Mouse (Mus musculus) forebrain, embryonic 10.5 days (tissue): ENCODE measurements around the gene Bach2. TPM values are rescaled to one million over a fixed set of nuclear protein-coding genes. Genes with fewer than 3 reads are reported as not detected.
A peak's percentile ranks its signal among the peaks of the same experiment; 100 is the strongest.

Experiments
- DNase-seq: peaks from one replicate; pipeline ENCODE4 v3.0.0-alpha.2; 2017; ENCODE audit warnings: low spot score; ENCODE audit errors: extremely low spot score
- H3K27ac ChIP-seq: fragments of 300-500 bp; sonication (generic); 2 replicates; pipeline ENCODE4 v1.5.1; 2016; ENCODE audit warnings: mild to moderate bottlenecking
- H3K27me3 ChIP-seq: fragments of 300-500 bp; sonication (generic); 2 replicates; pipeline ENCODE4 v1.6.1; 2016; ENCODE audit warnings: mild to moderate bottlenecking; ENCODE audit not compliant: poor library complexity, severe bottlenecking
- H3K36me3 ChIP-seq: fragments of 300-500 bp; sonication (generic); replicated peaks from 2 replicates; pipeline ENCODE4 v1.6.1; 2016; ENCODE audit warnings: mild to moderate bottlenecking, moderate library complexity
- H3K4me1 ChIP-seq: fragments of 300-500 bp; sonication (generic); 2 replicates; pipeline ENCODE4 v1.6.1; 2016
- H3K4me3 ChIP-seq: fragments of 300-500 bp; sonication (generic); 2 replicates; pipeline ENCODE4 v1.5.1; 2016; ENCODE audit warnings: mild to moderate bottlenecking, moderate library complexity
- H3K9me3 ChIP-seq: fragments of 300-500 bp; sonication (generic); 2 replicates; pipeline ENCODE4 v1.6.1; 2016; ENCODE audit warnings: mild to moderate bottlenecking, moderate library complexity
- WGBS: fragments of 180-500 bp; shearing (Covaris S2); methylation state at CpG from one replicate; pipeline ENCODE4 v1.1.7; 2016; 5-methylcytosine and 5-hydroxymethylcytosine counted together
- polyA plus RNA-seq: library from polyadenylated mRNA; unstranded; fragments of >200 nt; fragmentation: Nextera tagmentation; extraction: Ambion mirVana; gene quantifications from 2 replicates; pipeline ENCODE4 v1.2.1, GENCODE M21; 2016

Gene Bach2
- polyA plus RNA-seq, 1 experiment from 2014 or later = 7.1 TPM

- H3K27me3 ChIP-seq = no peaks in the 10 kb centered on the region
- no peaks in the 10 kb centered on the region for H3K36me3 ChIP-seq
- 88% methylated on average over 9 of the region's 9 CpGs for WGBS
- H3K9me3 ChIP-seq = no peaks in the 10 kb centered on the region
- H3K4me3 ChIP-seq = no peak overlapping the region
- no peak for DNase-seq
- H3K27ac ChIP-seq = no peak overlapping the region
- H3K4me1 ChIP-seq = peaks cover 13% of the 10 kb centered on the region
Observed at GRCm38 (mm10) chr4:32210424-32211184, 28.0 kb upstream of the Bach2 start.

GRCm38 (mm10) chr4:32212593-32212992, 26.0 kb upstream of the Bach2 start:
- no peak for DNase-seq
- Histone ChIP-seq H3K27ac (no peak overlapping the region), H3K9me3 (no peaks in the 10 kb centered on the region), H3K36me3 (no peaks in the 10 kb centered on the region), H3K4me3 (no peak overlapping the region), H3K4me1 (peaks cover 17% of the 10 kb centered on the region), H3K27me3 (no peaks in the 10 kb centered on the region)

- H3K27ac ChIP-seq = no peak overlapping the region
- H3K4me1 ChIP-seq = peaks cover 35% of the 10 kb centered on the region
- H3K36me3 ChIP-seq = no peaks in the 10 kb centered on the region
- no peak overlapping the region for H3K4me3 ChIP-seq
- no peaks in the 10 kb centered on the region for H3K9me3 ChIP-seq
- peaks cover 3% of the 10 kb centered on the region for H3K27me3 ChIP-seq
- DNase-seq = no peak
- WGBS = 87% methylated on average over 4 of the region's 4 CpGs
Observed at GRCm38 (mm10) chr4:32216466-32216865, 22.1 kb upstream of the Bach2 start.

- no peaks in the 10 kb centered on the region for H3K9me3 ChIP-seq
- no peak overlapping the region for H3K27ac ChIP-seq
- WGBS = 90% methylated on average over 3 of the region's 3 CpGs
- peaks cover 37% of the 10 kb centered on the region for H3K4me1 ChIP-seq
- no peak overlapping the region for H3K4me3 ChIP-seq
- peaks cover 9% of the 10 kb centered on the region for H3K27me3 ChIP-seq
- DNase-seq = no peak
- no peaks in the 10 kb centered on the region for H3K36me3 ChIP-seq
Observed at GRCm38 (mm10) chr4:32217016-32217415, 21.6 kb upstream of the Bach2 start.

GRCm38 (mm10) chr4:32217593-32217992, 21.0 kb upstream of the Bach2 start:
- peaks cover 14% of the 10 kb centered on the region for H3K27me3 ChIP-seq
- no peaks in the 10 kb centered on the region for H3K36me3 ChIP-seq
- 95% methylated on average over 12 of the region's 12 CpGs for WGBS
- no peak overlapping the region for H3K27ac ChIP-seq
- peaks cover 37% of the 10 kb centered on the region for H3K4me1 ChIP-seq
- H3K4me3 ChIP-seq = no peak overlapping the region
- no peak for DNase-seq
- no peaks in the 10 kb centered on the region for H3K9me3 ChIP-seq

GRCm38 (mm10) chr4:32218371-32218770, 20.2 kb upstream of the Bach2 start:
- no peak overlapping the region for H3K4me3 ChIP-seq
- no peak overlapping the region for H3K27ac ChIP-seq
- no peak for DNase-seq
- WGBS = 84% methylated on average over 4 of the region's 4 CpGs
- H3K27me3 ChIP-seq = peaks cover 19% of the 10 kb centered on the region
- H3K9me3 ChIP-seq = no peaks in the 10 kb centered on the region
- peaks cover 37% of the 10 kb centered on the region for H3K4me1 ChIP-seq
- H3K36me3 ChIP-seq = no peaks in the 10 kb centered on the region

GRCm38 (mm10) chr4:32219428-32220128, 19.0 kb upstream of the Bach2 start:
- peaks cover 19% of the 10 kb centered on the region for H3K27me3 ChIP-seq
- no peak for DNase-seq
- H3K4me3 ChIP-seq = no peak overlapping the region
- peaks cover 40% of the 10 kb centered on the region for H3K4me1 ChIP-seq
- no peak overlapping the region for H3K27ac ChIP-seq
- no peaks in the 10 kb centered on the region for H3K9me3 ChIP-seq
- no peaks in the 10 kb centered on the region for H3K36me3 ChIP-seq
- WGBS = 56% methylated on average over 10 of the region's 10 CpGs

GRCm38 (mm10) chr4:32220129-32220491, 18.5 kb upstream of the Bach2 start:
- no peaks in the 10 kb centered on the region for H3K9me3 ChIP-seq
- no peaks in the 10 kb centered on the region for H3K36me3 ChIP-seq
- H3K4me1 ChIP-seq = peaks cover 39% of the 10 kb centered on the region
- H3K27me3 ChIP-seq = peaks cover 19% of the 10 kb centered on the region
- 78% methylated on average over 4 of the region's 4 CpGs for WGBS
- H3K4me3 ChIP-seq = no peak overlapping the region
- DNase-seq = no peak
- 0 out of 2 replicates have a peak overlapping the region, but pooled peaks have one; percentile 35 for H3K27ac ChIP-seq

- no peaks in the 10 kb centered on the region for H3K36me3 ChIP-seq
- H3K27ac ChIP-seq = no peak overlapping the region
- H3K4me1 ChIP-seq = peaks cover 33% of the 10 kb centered on the region
- peaks cover 19% of the 10 kb centered on the region for H3K27me3 ChIP-seq
- no peak for DNase-seq
- H3K9me3 ChIP-seq = no peaks in the 10 kb centered on the region
- 84% methylated on average over 6 of the region's 6 CpGs for WGBS
- no peak overlapping the region for H3K4me3 ChIP-seq
Observed at GRCm38 (mm10) chr4:32220961-32221360, 17.6 kb upstream of the Bach2 start.

- peaks cover 19% of the 10 kb centered on the region for H3K27me3 ChIP-seq
- H3K9me3 ChIP-seq = no peaks in the 10 kb centered on the region
- H3K4me1 ChIP-seq = peaks cover 35% of the 10 kb centered on the region
- H3K4me3 ChIP-seq = no peak overlapping the region
- DNase-seq = no peak
- no peak overlapping the region for H3K27ac ChIP-seq
- H3K36me3 ChIP-seq = no peaks in the 10 kb centered on the region
Observed at GRCm38 (mm10) chr4:32223563-32223962, 15.0 kb upstream of the Bach2 start.

GRCm38 (mm10) chr4:32225191-32225590, 13.4 kb upstream of the Bach2 start:
- Histone ChIP-seq H3K27ac (no peak overlapping the region), H3K36me3 (no peaks in the 10 kb centered on the region), H3K27me3 (peaks cover 19% of the 10 kb centered on the region), H3K4me1 (peaks cover 19% of the 10 kb centered on the region), H3K9me3 (no peaks in the 10 kb centered on the region), H3K4me3 (no peak overlapping the region)
- DNase-seq = no peak
- 95% methylated on average over 2 of the region's 2 CpGs for WGBS

GRCm38 (mm10) chr4:32227970-32228557, 10.5 kb upstream of the Bach2 start:
- Histone ChIP-seq H3K9me3 (no peaks in the 10 kb centered on the region), H3K4me1 (peaks cover 9% of the 10 kb centered on the region; the same call in 1 of the 2 replicates), H3K4me3 (no peak overlapping the region), H3K36me3 (no peaks in the 10 kb centered on the region), H3K27me3 (peaks cover 13% of the 10 kb centered on the region), H3K27ac (no peak overlapping the region)
- no peak for DNase-seq
- 72% methylated on average over 8 of the region's 8 CpGs for WGBS

GRCm38 (mm10) chr4:32229266-32229665, 9.3 kb upstream of the Bach2 start:
- Histone ChIP-seq H3K27ac (no peak overlapping the region), H3K9me3 (no peaks in the 10 kb centered on the region), H3K36me3 (no peaks in the 10 kb centered on the region), H3K4me3 (no peak overlapping the region), H3K4me1 (peaks cover 9% of the 10 kb centered on the region; the same call in 1 of the 2 replicates), H3K27me3 (peaks cover 22% of the 10 kb centered on the region)
- no peak for DNase-seq
- 88% methylated on average over 10 of the region's 10 CpGs for WGBS
